Mouse (Mus musculus): ENCODE measurements at regions not wholly inside any gene's neighbourhood (a gene's known extent, or its start where the extent isn't known, plus 50 kb on each side); places are given as distances from the start of the nearest gene placed in this dataset.
"Not testable (repeated sequence)": the region's sequence is repeated elsewhere in the genome, so short reads cannot be mapped to it uniquely, and the experiment has no call there.

- not testable (repeated sequence) for TF ChIP-seq POLR2A (IDR thresholded peaks at IDR 0.05; ENCODE audit: extremely low read depth, insufficient read depth, low read length); CTCF (IDR thresholded peaks at IDR 0.05; ENCODE audit: low read depth, low read length)
Observed at GRCm38 (mm10) chr3:117160689-117161088, 191.9 kb upstream of the Palmd start.

Measured in liver, adult 2 months (tissue).